Mouse (Mus musculus): ENCODE measurements at regions not wholly inside any gene's neighbourhood (a gene's known extent, or its start where the extent isn't known, plus 50 kb on each side); places are given as distances from the start of the nearest gene placed in this dataset.
A peak's percentile ranks its signal among the peaks of the same experiment; 100 is the strongest.

DNA sequence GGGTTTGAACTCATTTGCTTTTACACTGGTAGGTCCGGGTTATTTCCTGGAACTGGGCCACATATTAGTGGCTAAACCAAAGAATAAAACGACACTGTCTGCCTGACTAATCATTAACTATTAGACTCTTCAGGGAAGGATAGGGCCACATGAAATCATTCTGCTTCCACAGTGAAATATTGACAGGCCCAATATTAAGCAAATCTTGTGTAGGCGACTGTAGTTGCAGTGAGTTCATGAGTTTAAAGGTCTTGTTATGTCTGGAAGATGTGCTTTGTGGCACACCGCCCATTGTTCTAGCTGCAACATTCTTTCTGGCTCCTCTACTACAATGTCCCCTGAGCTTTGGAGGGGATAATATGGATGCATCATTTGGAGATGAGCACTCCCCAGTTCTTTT is 65.7 kb upstream of the Pbx1 start:
- DNase-seq: no peak

DNA sequence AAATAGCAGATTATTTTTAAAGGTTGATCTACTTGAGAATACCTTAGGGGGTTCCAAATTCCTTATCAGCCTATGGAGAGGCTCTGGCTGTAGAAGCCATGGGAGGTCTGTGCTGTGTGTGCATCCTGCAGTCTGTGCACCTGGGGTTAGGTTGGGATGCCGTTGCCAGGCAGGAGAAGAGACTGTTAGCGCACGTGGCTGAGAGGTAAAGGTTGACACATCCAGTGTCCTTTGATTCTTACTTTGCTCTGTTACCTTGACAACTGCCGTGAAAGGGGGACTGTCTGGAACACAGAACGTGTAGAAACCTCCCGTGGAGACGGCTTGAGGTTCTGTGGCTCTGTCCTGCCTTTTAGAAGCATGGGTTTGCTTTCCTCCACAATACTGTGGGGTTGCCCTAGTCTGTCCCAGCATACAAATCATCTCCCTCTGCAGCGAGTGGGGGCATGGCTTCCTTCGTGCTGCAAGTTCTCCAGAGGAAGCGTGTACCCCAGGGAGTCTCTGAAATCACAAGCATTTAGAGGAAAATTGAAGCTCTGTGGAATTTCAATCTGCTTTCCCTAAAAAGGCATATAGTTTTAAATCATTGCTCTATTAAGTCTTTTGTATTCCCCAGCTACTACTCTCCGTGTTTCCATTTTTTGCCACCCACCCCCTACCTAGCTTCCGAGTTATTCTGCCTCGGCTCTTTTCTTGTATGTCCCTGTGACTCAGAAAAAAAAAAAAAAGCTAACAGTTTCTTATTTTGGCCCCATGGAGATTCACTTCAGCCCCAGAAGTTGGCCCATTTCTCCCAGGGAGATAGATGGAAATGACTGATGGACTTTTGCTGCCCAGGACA is 63.8 kb upstream of the Pbx1 start:
- DNase-seq: no peak

- no peak for DNase-seq
Observed at GRCm38 (mm10) chr1:168487492-168487891, 55.4 kb upstream of the Pbx1 start.

DNA sequence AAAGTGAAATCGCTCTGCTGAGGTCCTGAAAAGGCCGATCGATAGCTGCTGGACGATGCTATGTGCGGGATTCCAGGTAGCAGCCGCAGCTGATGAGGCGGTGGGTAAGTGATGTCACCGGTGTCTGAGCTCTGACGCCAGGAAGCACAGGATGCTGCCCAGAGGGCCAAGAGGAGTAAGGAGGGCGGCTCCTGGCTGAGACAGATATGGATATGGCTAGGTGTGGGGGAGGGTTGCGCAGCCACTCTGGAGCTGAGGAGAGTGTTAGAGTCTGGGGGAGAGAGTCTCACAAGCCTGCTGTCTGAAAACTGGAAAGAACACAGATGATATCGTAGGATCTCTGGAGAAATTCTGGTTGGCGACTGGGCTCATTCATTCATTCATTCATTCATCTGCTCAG is 51.6 kb upstream of the Pbx1 start:
- peak; percentile 15 for DNase-seq

Data from embryo, embryonic 11 days (tissue).